In genomic region chr17:50237436-50237709, GRCm38 (mm10) we compare ENCODE assay signal across 9 mouse cellular contexts. TPM values are rescaled to one million over a fixed set of nuclear protein-coding genes. Genes with fewer than 3 reads are reported as not detected.
DNase-seq lines count a peak whose midpoint lies in the region; ATAC-seq and TF ChIP-seq lines count a peak whose summit lies in the region.
"Had no signal": no experiment of that assay in that cellular context is flagged by ENCODE, and none has a peak within 500 bp of the region (broad histone marks: within the 10 kb centered on the region; RNA-seq: fewer than 3 reads in every experiment).

No protein-coding gene starts in this region.

- intact Hi-C loops in left cerebral cortex, postnatal 14 days (cut with DNase I), result loop anchor here (1.0 to 5.0 kb wide), 4 partner anchors 45 to 301 kb away; partner anchors contain the start of gene Rftn1

- H3K4me2 ChIP-seq in heart, embryonic 12.5 days, result no peak overlapping the region
- H3K4me2 ChIP-seq in intestine, postnatal 0 days (replicated peaks; ENCODE audit: low read depth), result no peak overlapping the region
- H3K4me2 ChIP-seq in midbrain, embryonic 14.5 days (ENCODE audit: low read length), result peak overlapping the region; percentile 29

- no peaks in the 10 kb centered on the region for H3K9me3 ChIP-seq in heart, embryonic 12.5 days (replicated peaks)
- no peaks in the 10 kb centered on the region for H3K9me3 ChIP-seq in intestine, postnatal 0 days (ENCODE audit: control insufficient read depth)
- no peaks in the 10 kb centered on the region for H3K9me3 ChIP-seq in midbrain, embryonic 14.5 days (ENCODE audit: control insufficient read depth, low read length)

- peak; percentile 81 to 91 for DNase-seq in heart, adult 18-20 months
- DNase-seq in gastrocnemius, adult 8-10 months (ENCODE audit: low spot score in 2 of 2), result peak; percentile 57 to 58
- peak; percentile 86 to 93 for DNase-seq in left cerebral cortex, postnatal 14 days (ENCODE audit: low spot score in 2 of 2)
- DNase-seq in midbrain, embryonic 14.5 days, result peak; percentile 91

- no peaks in the 10 kb centered on the region for H3K36me3 ChIP-seq in heart, embryonic 12.5 days
- no peaks in the 10 kb centered on the region for H3K36me3 ChIP-seq in intestine, postnatal 0 days (ENCODE audit: control insufficient read depth, insufficient read depth)
- H3K36me3 ChIP-seq in midbrain, embryonic 14.5 days (ENCODE audit: control insufficient read depth, insufficient read depth, low read length), result no peaks in the 10 kb centered on the region
- H3K36me3 ChIP-seq in small intestine, adult 2 months (ENCODE audit: control insufficient read depth, insufficient read depth, low read length), result no peaks in the 10 kb centered on the region
- H3K36me3 ChIP-seq: G1E had no signal

- 0 out of 2 replicates have a peak, but pooled peaks cover 5% of the 10 kb centered on the region for H3K4me1 ChIP-seq in heart, embryonic 12.5 days (replicated peaks)
- H3K4me1 ChIP-seq in cortical plate, adult 2 months (ENCODE audit: control insufficient read depth, insufficient read depth, low read length), result no peaks in the 10 kb centered on the region
- H3K4me1 ChIP-seq in intestine, postnatal 0 days (replicated peaks; ENCODE audit: control insufficient read depth, insufficient read depth, low read length), result no peaks in the 10 kb centered on the region
- peaks cover 12% of the 10 kb centered on the region; the same call in 1 of the 2 replicates for H3K4me1 ChIP-seq in midbrain, embryonic 14.5 days (ENCODE audit: control insufficient read depth, insufficient read depth, low read length)
- H3K4me1 ChIP-seq in small intestine, adult 2 months (ENCODE audit: control insufficient read depth, insufficient read depth, insufficient read length, low read length), result no peaks in the 10 kb centered on the region

- 5% methylated on average over 8 of the region's 8 CpGs for WGBS in heart, embryonic 12.5 days
- 5% methylated on average over 8 of the region's 8 CpGs for WGBS in intestine, postnatal 0 days
- WGBS in midbrain, embryonic 14.5 days, result 6% methylated on average over 8 of the region's 8 CpGs
- 8% methylated on average over 8 of the region's 8 CpGs for WGBS in small intestine, adult 2 months

- peak; percentile 99 for TF ChIP-seq CTCF in cortical plate, adult 2 months (IDR thresholded peaks at IDR 0.05; ENCODE audit: extremely low read depth, insufficient read depth, low read length)
- TF ChIP-seq CTCF in intestine, postnatal 0 days (IDR thresholded peaks at IDR 0.05; ENCODE audit: low read depth), result peak; percentile 96
- TF ChIP-seq CTCF in small intestine, adult 2 months (IDR thresholded peaks at IDR 0.05; ENCODE audit: extremely low read depth, insufficient read length, insufficient replicate concordance, low read depth, low read length), result peak; percentile 83; the same call in 1 of the 2 replicates

- peaks cover 20% of the 10 kb centered on the region for H3K27me3 ChIP-seq in heart, embryonic 12.5 days (replicated peaks)
- no peaks in the 10 kb centered on the region for H3K27me3 ChIP-seq in intestine, postnatal 0 days (replicated peaks; ENCODE audit: control insufficient read depth, insufficient read depth, low read length)
- no peaks in the 10 kb centered on the region for H3K27me3 ChIP-seq in midbrain, embryonic 14.5 days (ENCODE audit: control insufficient read depth, insufficient read depth, low read length)
- no peaks in the 10 kb centered on the region for H3K27me3 ChIP-seq in small intestine, adult 2 months (ENCODE audit: control insufficient read depth, insufficient read depth, low read length)

- no peak for TF ChIP-seq POLR2A in cortical plate, adult 2 months (IDR thresholded peaks at IDR 0.05; ENCODE audit: extremely low read depth, insufficient read depth, low read length)
- TF ChIP-seq POLR2A in small intestine, adult 2 months (IDR thresholded peaks at IDR 0.05; ENCODE audit: low read depth, low read length), result no peak

- no peak overlapping the region for H3K9ac ChIP-seq in heart, embryonic 12.5 days
- no peak overlapping the region for H3K9ac ChIP-seq in intestine, postnatal 0 days (ENCODE audit: low read depth, low read length)
- peak overlapping the region; percentile 45; the same call in 1 of the 2 replicates for H3K9ac ChIP-seq in midbrain, embryonic 14.5 days (replicated peaks; ENCODE audit: low read length)

- H3K4me3 ChIP-seq in heart, embryonic 12.5 days, result no peak overlapping the region
- no peak overlapping the region for H3K4me3 ChIP-seq in cortical plate, adult 2 months (ENCODE audit: insufficient read depth, low read length)
- H3K4me3 ChIP-seq in intestine, postnatal 0 days (ENCODE audit: low read depth, low read length), result no peak overlapping the region
- H3K4me3 ChIP-seq in midbrain, embryonic 14.5 days (replicated peaks; ENCODE audit: low read depth, low read length), result no peak overlapping the region
- H3K4me3 ChIP-seq in small intestine, adult 2 months (ENCODE audit: low read depth, low read length), result no peak overlapping the region

- no peak for ATAC-seq in heart, embryonic 12.5 days (ENCODE audit: insufficient number of reproducible peaks, low FRiP score)
- peak; percentile 43; the same call in 1 of the 2 replicates for ATAC-seq in intestine, postnatal 0 days
- ATAC-seq in midbrain, embryonic 14.5 days (ENCODE audit: low FRiP score, low TSS enrichment), result peak; percentile 87

- H3K27ac ChIP-seq in heart, embryonic 12.5 days (ENCODE audit: poor library complexity, severe bottlenecking), result no peak overlapping the region
- H3K27ac ChIP-seq in cortical plate, adult 2 months (ENCODE audit: insufficient read depth, low read length), result no peak overlapping the region
- no peak overlapping the region for H3K27ac ChIP-seq in intestine, postnatal 0 days (ENCODE audit: low read depth, low read length)
- H3K27ac ChIP-seq in midbrain, embryonic 14.5 days (replicated peaks; ENCODE audit: low read depth, low read length), result peak overlapping the region; percentile 85
- H3K27ac ChIP-seq in small intestine, adult 2 months (ENCODE audit: insufficient read depth, low read depth, low read length), result no peak overlapping the region

RNA-seq across cellular contexts. Expression of gene Rftn1, which starts 46.9 kb away (rescaled TPM):
- total RNA-seq in heart, adult 18-20 months (2021), result 10 to 100 TPM; 52.1 to 53.3 TPM
- polyA plus RNA-seq in heart, embryonic 12.5 days (2016; fragmentation: Nextera tagmentation; extraction: Ambion mirVana), result 24.2 and 26.6 TPM in 2 replicates
- polyA plus RNA-seq in cortical plate, adult 2 months (2012; rRNA removed), result 6.6 and 8.9 TPM in 2 replicates
- total RNA-seq in gastrocnemius, adult 8-10 months (2022), result 1 to 10 TPM; 6.7 to 9.9 (median 7.4) TPM
- polyA plus RNA-seq in intestine, postnatal 0 days (2015; fragmentation: Nextera tagmentation; extraction: Ambion mirVana), result 6.9 and 7.1 TPM in 2 replicates
- 10 to 100 TPM in 1 of 2 experiments, 1 to 10 TPM in 1; 7.3 to 11.2 TPM for total RNA-seq in left cerebral cortex, postnatal 14 days (2021)
- polyA plus RNA-seq in midbrain, embryonic 14.5 days (2014; fragmentation: Nextera tagmentation; extraction: Ambion mirVana), result 12.8 and 13.6 TPM in 2 replicates
- 6.5 and 24.7 TPM in 2 replicates for polyA plus RNA-seq in small intestine, adult 2 months (2012; rRNA removed)
- total RNA-seq: G1E had no signal
- polyA plus RNA-seq: G1E had no signal

RNA-seq across cellular contexts. Expression of gene Dazl, which starts 56.1 kb away (rescaled TPM):
- total RNA-seq in heart, adult 18-20 months (2021), result under 1 TPM in 1 of 2 experiments, not detected in 1; 0.49 TPM
- polyA plus RNA-seq in heart, embryonic 12.5 days (2016; fragmentation: Nextera tagmentation; extraction: Ambion mirVana), result 0.33 TPM in 1 of 2 replicates, not detected in the other
- polyA plus RNA-seq in cortical plate, adult 2 months (2012; rRNA removed), result 3.1 and 3.4 TPM in 2 replicates
- total RNA-seq in gastrocnemius, adult 8-10 months (2022), result under 1 TPM; 0.08 to 0.65 (median 0.41) TPM
- polyA plus RNA-seq in intestine, postnatal 0 days (2015; fragmentation: Nextera tagmentation; extraction: Ambion mirVana), result 0.13 and 0.25 TPM in 2 replicates
- 1 to 10 TPM; 2.9 to 3.6 TPM for total RNA-seq in left cerebral cortex, postnatal 14 days (2021)
- 0.36 and 0.55 TPM in 2 replicates for polyA plus RNA-seq in midbrain, embryonic 14.5 days (2014; fragmentation: Nextera tagmentation; extraction: Ambion mirVana)
- polyA plus RNA-seq in small intestine, adult 2 months (2012; rRNA removed), result not detected in 2 replicates
- polyA plus RNA-seq: G1E had no signal
